Mouse (Mus musculus): ENCODE results near the gene 6430571L13Rik.

6430571L13Rik gene

DNA sequence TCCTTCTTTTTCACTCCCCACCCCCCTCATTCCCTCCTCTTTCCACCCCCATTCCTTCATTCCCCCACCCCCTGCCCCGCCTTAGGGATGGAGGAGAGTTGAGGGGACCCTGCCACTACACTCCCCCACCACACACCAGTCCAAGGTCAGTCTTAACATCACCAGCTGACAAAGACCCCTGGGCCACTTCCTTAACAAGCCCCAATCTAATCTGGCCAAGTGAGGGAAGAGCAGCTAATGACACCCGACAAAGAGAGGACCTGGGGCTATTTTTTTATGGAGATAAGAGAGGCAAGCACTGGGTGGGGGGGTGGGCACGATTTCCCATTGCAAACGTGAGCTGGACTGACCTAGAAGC lies 29.7 kb downstream of the 6430571L13Rik start:
- TF ChIP-seq POU5F1 (IDR thresholded peaks at IDR 0.05; ENCODE audit: borderline replicate concordance, low read length) = no peak
- no peak for TF ChIP-seq CTCF (conservative IDR thresholded peaks at IDR 0.05; ENCODE audit: low read length)
- no peak for TF ChIP-seq NANOG (IDR thresholded peaks at IDR 0.05; ENCODE audit: borderline replicate concordance, low read length)
- H3K4me1 ChIP-seq (replicated peaks; ENCODE audit: low read depth, low read length) = peaks cover 49% of the 10 kb centered on the region

DNA sequence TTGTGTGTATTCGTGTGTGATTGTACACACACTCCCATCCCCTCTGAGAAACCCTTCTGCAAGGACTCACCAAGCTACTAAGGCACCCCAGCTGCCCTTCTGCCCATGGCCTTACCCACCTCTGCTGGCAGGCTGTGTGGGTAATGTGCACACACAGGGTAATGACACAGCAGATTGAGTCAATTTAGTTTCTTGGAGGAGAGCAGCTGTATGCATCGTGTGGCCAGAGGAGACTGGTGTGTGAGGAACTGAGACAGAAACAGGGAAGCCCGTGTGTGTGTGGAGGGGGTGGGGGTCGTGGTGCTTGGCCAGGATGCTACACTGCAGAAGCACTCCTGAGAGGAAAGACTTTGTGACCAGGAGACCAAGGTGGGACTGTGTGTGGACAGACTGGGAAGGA lies 32.0 kb downstream of the 6430571L13Rik start:
- Histone ChIP-seq H3K9me3 (ENCODE audit: low read length) (no peaks in the 10 kb centered on the region), H3K36me3 (ENCODE audit: insufficient read depth, low read length) (no peaks in the 10 kb centered on the region), H3K27me3 (ENCODE audit: insufficient read depth, low read length) (peaks cover 26% of the 10 kb centered on the region), H3K4me1 (replicated peaks; ENCODE audit: low read depth, low read length) (peaks cover 51% of the 10 kb centered on the region), H3K4me3 (replicated peaks; ENCODE audit: low read length) (no peak overlapping the region)
- no peak for TF ChIP-seq POU5F1 (IDR thresholded peaks at IDR 0.05; ENCODE audit: borderline replicate concordance, low read length)
- TF ChIP-seq NANOG (IDR thresholded peaks at IDR 0.05; ENCODE audit: borderline replicate concordance, low read length) = no peak
- no peak for TF ChIP-seq CTCF (conservative IDR thresholded peaks at IDR 0.05; ENCODE audit: low read length)

More for the DNA sequence above, 29.7 kb downstream of the 6430571L13Rik start:
- Histone ChIP-seq H3K4me3 (replicated peaks; ENCODE audit: low read length) (no peak overlapping the region), H3K9me3 (ENCODE audit: low read length) (no peaks in the 10 kb centered on the region), H3K36me3 (ENCODE audit: insufficient read depth, low read length) (no peaks in the 10 kb centered on the region), H3K27me3 (ENCODE audit: insufficient read depth, low read length) (peaks cover 10% of the 10 kb centered on the region)

DNA sequence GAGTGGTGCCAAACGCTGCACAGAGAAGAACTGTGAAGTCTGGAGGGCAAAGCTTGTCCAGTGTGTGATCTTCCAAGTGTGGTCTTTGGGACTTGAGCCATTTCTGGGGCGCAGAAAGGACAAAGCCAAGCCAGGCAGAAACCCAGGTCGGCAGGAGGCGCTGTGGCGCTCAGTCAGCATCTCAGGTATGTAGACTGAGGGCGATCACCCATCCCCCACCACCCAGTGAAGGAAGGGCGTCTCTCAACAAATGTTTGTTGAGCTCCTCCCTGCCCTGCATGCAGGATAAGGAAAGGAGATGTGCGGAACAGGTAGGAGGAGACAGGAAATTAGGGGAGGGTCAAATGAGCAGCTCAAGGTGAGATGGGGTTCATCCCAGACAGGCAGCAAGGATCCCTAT lies 34.2 kb downstream of the 6430571L13Rik start:
- TF ChIP-seq CTCF (conservative IDR thresholded peaks at IDR 0.05; ENCODE audit: low read length) = peak; percentile 82
- TF ChIP-seq NANOG (IDR thresholded peaks at IDR 0.05; ENCODE audit: borderline replicate concordance, low read length) = no peak
- H3K27me3 ChIP-seq (ENCODE audit: insufficient read depth, low read length) = peaks cover 38% of the 10 kb centered on the region

DNA sequence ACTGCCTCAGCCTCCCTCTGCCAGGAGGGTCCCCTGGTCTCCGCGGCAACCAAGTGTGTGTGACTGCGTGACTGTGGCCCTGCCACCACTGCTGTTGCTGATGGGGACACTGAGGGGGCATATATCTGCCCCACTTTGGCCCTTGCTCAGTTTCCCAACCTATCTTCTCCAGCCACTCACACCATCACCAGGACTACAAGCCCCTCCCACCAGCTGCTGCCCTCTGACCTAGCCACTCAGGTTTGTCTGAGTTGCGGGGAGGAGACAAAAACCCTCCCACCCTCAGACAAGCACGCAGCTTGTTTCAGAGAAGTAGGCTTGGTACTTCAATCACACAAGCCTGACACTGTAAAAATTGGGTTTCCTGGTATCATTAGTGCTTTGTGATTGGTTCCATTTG lies 35.0 kb downstream of the 6430571L13Rik start:
- no peak for TF ChIP-seq POU5F1 (IDR thresholded peaks at IDR 0.05; ENCODE audit: borderline replicate concordance, low read length)
- TF ChIP-seq NANOG (IDR thresholded peaks at IDR 0.05; ENCODE audit: borderline replicate concordance, low read length) = no peak
- no peak for TF ChIP-seq CTCF (conservative IDR thresholded peaks at IDR 0.05; ENCODE audit: low read length)
- no peaks in the 10 kb centered on the region for H3K36me3 ChIP-seq (ENCODE audit: insufficient read depth, low read length)
- peaks cover 59% of the 10 kb centered on the region for H3K4me1 ChIP-seq (replicated peaks; ENCODE audit: low read depth, low read length)
- no peaks in the 10 kb centered on the region for H3K9me3 ChIP-seq (ENCODE audit: low read length)
- H3K27me3 ChIP-seq (ENCODE audit: insufficient read depth, low read length) = peaks cover 46% of the 10 kb centered on the region
- peak overlapping the region; percentile 69 for H3K4me3 ChIP-seq (replicated peaks; ENCODE audit: low read length)

More for the DNA sequence above, 34.2 kb downstream of the 6430571L13Rik start:
- Histone ChIP-seq H3K36me3 (ENCODE audit: insufficient read depth, low read length) (no peaks in the 10 kb centered on the region), H3K4me3 (replicated peaks; ENCODE audit: low read length) (peak overlapping the region; percentile 69), H3K4me1 (replicated peaks; ENCODE audit: low read depth, low read length) (peaks cover 63% of the 10 kb centered on the region), H3K9me3 (ENCODE audit: low read length) (no peaks in the 10 kb centered on the region)

DNA sequence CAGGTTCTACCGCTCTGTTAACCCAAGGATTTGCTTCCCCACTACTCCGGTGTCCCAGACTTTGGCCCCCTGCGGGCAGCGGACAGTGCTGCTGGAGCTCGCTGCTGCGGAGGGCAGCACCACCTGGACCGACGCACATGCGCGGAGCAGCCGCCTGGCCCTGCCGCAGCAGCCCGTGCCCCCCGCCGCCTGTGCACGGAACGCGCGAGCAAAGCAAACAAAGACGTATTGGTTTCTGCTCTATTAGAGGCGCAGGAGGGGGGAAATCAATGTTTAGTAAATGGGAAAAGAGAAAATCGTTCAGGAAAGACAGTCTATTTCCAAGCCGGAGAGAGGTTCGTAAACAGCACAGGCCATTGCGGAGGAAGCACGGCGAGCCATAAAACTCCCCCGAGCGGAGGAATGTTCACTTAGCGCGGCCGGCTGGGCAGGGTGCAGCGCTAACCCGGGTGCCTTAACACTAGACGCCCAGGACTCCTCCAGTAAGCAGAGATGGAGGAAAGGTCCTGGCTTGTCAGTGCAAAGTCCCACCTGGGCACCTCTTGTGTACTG lies 37.6 kb downstream of the 6430571L13Rik start:
- Histone ChIP-seq H3K27me3 (ENCODE audit: insufficient read depth, low read length) (peaks cover 71% of the 10 kb centered on the region), H3K36me3 (ENCODE audit: insufficient read depth, low read length) (no peaks in the 10 kb centered on the region), H3K4me3 (replicated peaks; ENCODE audit: low read length) (peak overlapping the region; percentile 73), H3K4me1 (replicated peaks; ENCODE audit: low read depth, low read length) (peaks cover 54% of the 10 kb centered on the region), H3K9me3 (ENCODE audit: low read length) (no peaks in the 10 kb centered on the region)
- no peak for TF ChIP-seq CTCF (conservative IDR thresholded peaks at IDR 0.05; ENCODE audit: low read length)
- TF ChIP-seq NANOG (IDR thresholded peaks at IDR 0.05; ENCODE audit: borderline replicate concordance, low read length) = no peak
- TF ChIP-seq POU5F1 (IDR thresholded peaks at IDR 0.05; ENCODE audit: borderline replicate concordance, low read length) = no peak

DNA sequence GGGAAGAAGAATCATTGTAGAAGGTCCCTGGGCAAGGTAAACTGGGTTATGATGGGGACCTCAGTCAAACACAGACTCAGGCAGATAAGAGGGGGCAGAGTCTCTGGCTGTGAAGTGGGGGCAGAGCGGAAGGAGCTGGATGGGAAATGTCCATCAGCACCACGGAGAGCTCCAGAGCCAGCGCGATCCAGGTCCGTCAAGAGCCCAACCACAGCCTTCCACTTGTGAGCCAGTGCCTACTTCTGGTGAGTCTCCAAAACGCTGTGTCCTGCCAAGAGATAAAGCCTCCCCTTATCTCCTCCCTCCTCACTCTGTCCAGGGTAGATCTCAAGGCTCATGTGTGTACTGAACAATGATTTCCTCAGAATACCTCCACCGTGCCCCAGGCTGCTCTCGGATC lies 41.3 kb downstream of the 6430571L13Rik start:
- TF ChIP-seq CTCF (conservative IDR thresholded peaks at IDR 0.05; ENCODE audit: low read length) (no peak), NANOG (IDR thresholded peaks at IDR 0.05; ENCODE audit: borderline replicate concordance, low read length) (no peak), POU5F1 (IDR thresholded peaks at IDR 0.05; ENCODE audit: borderline replicate concordance, low read length) (no peak)
- H3K36me3 ChIP-seq (ENCODE audit: insufficient read depth, low read length) = no peaks in the 10 kb centered on the region
- peaks cover 85% of the 10 kb centered on the region for H3K27me3 ChIP-seq (ENCODE audit: insufficient read depth, low read length)
- H3K4me1 ChIP-seq (replicated peaks; ENCODE audit: low read depth, low read length) = peaks cover 24% of the 10 kb centered on the region
- H3K9me3 ChIP-seq (ENCODE audit: low read length) = no peaks in the 10 kb centered on the region
- H3K4me3 ChIP-seq (replicated peaks; ENCODE audit: low read length) = no peak overlapping the region

DNA sequence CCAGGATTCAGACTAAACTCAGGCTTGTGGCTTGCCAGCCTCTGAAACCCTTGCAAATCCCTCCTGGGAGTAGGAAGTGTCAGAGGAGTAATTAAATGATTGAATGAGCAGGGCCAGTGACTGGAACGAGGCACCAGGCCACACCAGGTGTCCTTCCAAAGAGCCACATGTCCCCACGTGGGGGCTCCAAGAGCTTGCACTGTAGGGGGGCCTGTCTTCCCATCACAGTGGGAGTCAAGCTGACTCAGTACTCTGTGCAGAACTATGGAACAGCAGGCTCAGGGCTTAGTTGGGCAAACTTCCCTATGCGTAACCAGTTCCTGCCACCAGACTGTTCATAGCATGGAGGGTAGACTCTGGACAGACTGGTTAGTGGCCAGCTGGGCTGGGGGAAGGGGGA lies 44.0 kb downstream of the 6430571L13Rik start:
- no peak for TF ChIP-seq NANOG (IDR thresholded peaks at IDR 0.05; ENCODE audit: borderline replicate concordance, low read length)
- no peak for TF ChIP-seq POU5F1 (IDR thresholded peaks at IDR 0.05; ENCODE audit: borderline replicate concordance, low read length)
- TF ChIP-seq CTCF (conservative IDR thresholded peaks at IDR 0.05; ENCODE audit: low read length) = no peak
- H3K4me3 ChIP-seq (replicated peaks; ENCODE audit: low read length) = no peak overlapping the region

DNA sequence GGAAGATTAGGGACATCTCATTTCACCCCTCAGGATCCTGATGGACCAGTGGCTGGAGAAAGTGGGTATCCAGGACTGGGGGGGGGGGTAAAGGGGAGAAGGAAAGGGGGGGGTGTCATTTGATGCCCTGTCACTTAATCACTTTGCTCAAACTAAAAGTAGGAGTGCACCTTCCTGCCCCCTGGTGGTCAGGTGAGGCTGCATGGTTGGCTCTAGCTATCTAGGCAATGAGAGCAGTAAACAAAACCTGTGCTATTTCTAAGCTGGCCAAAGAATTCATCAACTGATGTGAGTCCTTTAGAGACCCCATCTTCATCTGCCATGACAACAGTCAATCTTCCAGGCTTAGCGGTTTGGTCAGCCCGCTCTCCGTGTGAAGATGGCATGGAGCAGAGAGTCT lies 46.3 kb downstream of the 6430571L13Rik start:
- H3K9me3 ChIP-seq (ENCODE audit: low read length) = no peaks in the 10 kb centered on the region
- peaks cover 50% of the 10 kb centered on the region for H3K27me3 ChIP-seq (ENCODE audit: insufficient read depth, low read length)
- H3K4me1 ChIP-seq (replicated peaks; ENCODE audit: low read depth, low read length) = peaks cover 34% of the 10 kb centered on the region
- no peak overlapping the region for H3K4me3 ChIP-seq (replicated peaks; ENCODE audit: low read length)
- peak; percentile 69 for TF ChIP-seq CTCF (conservative IDR thresholded peaks at IDR 0.05; ENCODE audit: low read length)
- no peak for TF ChIP-seq POU5F1 (IDR thresholded peaks at IDR 0.05; ENCODE audit: borderline replicate concordance, low read length)
- TF ChIP-seq NANOG (IDR thresholded peaks at IDR 0.05; ENCODE audit: borderline replicate concordance, low read length) = no peak
- H3K36me3 ChIP-seq (ENCODE audit: insufficient read depth, low read length) = no peaks in the 10 kb centered on the region

More for the DNA sequence above, 44.0 kb downstream of the 6430571L13Rik start:
- peaks cover 22% of the 10 kb centered on the region for H3K4me1 ChIP-seq (replicated peaks; ENCODE audit: low read depth, low read length)
- peaks cover 68% of the 10 kb centered on the region for H3K27me3 ChIP-seq (ENCODE audit: insufficient read depth, low read length)
- no peaks in the 10 kb centered on the region for H3K36me3 ChIP-seq (ENCODE audit: insufficient read depth, low read length)
- no peaks in the 10 kb centered on the region for H3K9me3 ChIP-seq (ENCODE audit: low read length)

DNA sequence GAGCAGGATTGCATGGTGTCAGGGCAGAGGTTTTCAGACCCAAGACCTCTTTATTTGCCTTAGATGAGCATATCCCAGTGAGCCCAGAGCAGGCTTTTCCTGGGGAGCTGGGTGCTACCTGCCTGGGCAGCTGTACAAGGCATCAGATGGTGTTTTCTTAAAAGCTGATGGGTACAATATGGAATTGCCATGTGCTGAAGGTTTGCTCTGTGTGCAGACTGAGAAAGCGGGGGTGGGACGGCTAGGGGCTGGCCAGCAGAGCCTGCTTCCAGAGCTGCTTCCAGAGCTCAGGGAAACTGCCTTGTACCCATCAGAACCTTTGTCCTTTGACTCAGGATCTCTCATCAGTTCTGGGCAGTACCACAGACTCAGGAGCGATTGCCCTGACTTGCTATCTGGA lies 47.3 kb downstream of the 6430571L13Rik start:
- no peak for TF ChIP-seq POU5F1 (IDR thresholded peaks at IDR 0.05; ENCODE audit: borderline replicate concordance, low read length)
- TF ChIP-seq CTCF (conservative IDR thresholded peaks at IDR 0.05; ENCODE audit: low read length) = no peak
- TF ChIP-seq NANOG (IDR thresholded peaks at IDR 0.05; ENCODE audit: borderline replicate concordance, low read length) = no peak

More for the DNA sequence above, 47.3 kb downstream of the 6430571L13Rik start:
- Histone ChIP-seq H3K9me3 (ENCODE audit: low read length) (no peaks in the 10 kb centered on the region), H3K4me3 (replicated peaks; ENCODE audit: low read length) (no peak overlapping the region), H3K36me3 (ENCODE audit: insufficient read depth, low read length) (no peaks in the 10 kb centered on the region), H3K4me1 (replicated peaks; ENCODE audit: low read depth, low read length) (peaks cover 24% of the 10 kb centered on the region), H3K27me3 (ENCODE audit: insufficient read depth, low read length) (peaks cover 44% of the 10 kb centered on the region)

All from E14TG2a.4 (cell line).